Mouse (Mus musculus) neural tube, embryonic 13.5 days (tissue): ENCODE measurements at regions not wholly inside any gene's neighbourhood (a gene's known extent, or its start where the extent isn't known, plus 50 kb on each side); places are given as distances from the start of the nearest gene placed in this dataset.

Experiments
- ATAC-seq: fragments of 200-750 bp; cut with Nextera tagmentation; 2 replicates; pipeline ENCODE4 v1.8.0; 2017; ENCODE audit warnings: low read depth, mild to moderate bottlenecking, moderate TSS enrichment, moderate library complexity
- H3K27ac ChIP-seq: fragments of 300-500 bp; sonication (generic); replicated peaks from 2 replicates; pipeline ENCODE4 v1.5.1; 2015; ENCODE audit warnings: moderate library complexity, mild to moderate bottlenecking, inconsistent platforms
- H3K27me3 ChIP-seq: fragments of 300-500 bp; sonication (generic); 2 replicates; pipeline ENCODE4 v1.6.1; 2015; ENCODE audit warnings: mild to moderate bottlenecking, inconsistent platforms
- H3K36me3 ChIP-seq: fragments of 300-500 bp; sonication (generic); 2 replicates; pipeline ENCODE4 v1.6.1; 2015; ENCODE audit warnings: mild to moderate bottlenecking, inconsistent platforms
- H3K4me1 ChIP-seq: fragments of 300-500 bp; sonication (generic); replicated peaks from 2 replicates; pipeline ENCODE4 v1.6.1; 2015; ENCODE audit warnings: inconsistent platforms
- H3K4me2 ChIP-seq: fragments of 300-500 bp; sonication (generic); 2 replicates; pipeline ENCODE4 v1.6.1; 2015; ENCODE audit warnings: inconsistent platforms, mild to moderate bottlenecking, moderate library complexity
- H3K4me3 ChIP-seq: fragments of 300-500 bp; sonication (generic); 2 replicates; pipeline ENCODE4 v1.5.1; 2015; ENCODE audit warnings: mild to moderate bottlenecking, inconsistent platforms
- H3K9ac ChIP-seq: fragments of 300-500 bp; sonication (generic); 2 replicates; pipeline ENCODE4 v1.6.1; 2015; ENCODE audit warnings: moderate library complexity, mild to moderate bottlenecking, inconsistent platforms
- H3K9me3 ChIP-seq: fragments of 300-500 bp; sonication (generic); 2 replicates; pipeline ENCODE4 v1.6.1; 2016; ENCODE audit warnings: inconsistent platforms
- WGBS: fragments of 180-500 bp; shearing (Covaris S2); methylation state at CpG from one replicate; pipeline ENCODE4 v1.1.7; 2015; 5-methylcytosine and 5-hydroxymethylcytosine counted together

DNA sequence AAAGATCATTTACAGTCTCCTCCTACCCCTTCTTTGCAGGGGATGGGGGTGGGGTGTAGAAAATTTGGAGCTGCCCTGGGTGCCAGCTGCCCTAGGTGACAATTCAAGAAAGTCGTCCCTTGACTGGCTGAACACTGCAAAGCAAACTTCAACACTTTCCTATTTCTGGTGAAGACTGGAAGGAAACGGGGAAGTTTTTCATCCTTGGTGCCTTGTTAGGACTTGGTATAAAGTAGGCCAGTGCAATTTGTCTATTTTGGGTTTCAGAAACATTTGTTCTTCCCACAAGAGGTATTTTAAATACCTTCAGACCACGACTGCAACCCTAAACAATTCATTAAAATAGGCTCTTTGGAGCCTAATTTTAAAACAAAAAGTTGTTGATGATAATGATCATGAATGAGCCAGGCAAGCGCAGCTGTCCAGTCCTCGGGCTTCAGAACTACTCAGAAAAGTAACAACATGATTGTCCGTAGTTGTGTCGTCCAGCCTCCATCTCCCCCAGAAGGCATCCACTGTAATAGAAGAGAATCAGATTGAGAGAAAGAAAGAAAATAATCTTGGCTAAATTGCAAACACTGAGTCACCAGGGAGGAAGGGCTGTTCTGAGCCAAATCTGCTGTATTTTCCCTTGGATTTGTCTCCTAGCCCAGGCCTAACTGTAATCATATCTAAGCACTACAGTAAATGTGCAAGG is 194.2 kb downstream of the Mex3b start:
- Histone ChIP-seq H3K4me2 (no peak overlapping the region), H3K36me3 (no peaks in the 10 kb centered on the region), H3K4me1 (no peaks in the 10 kb centered on the region), H3K27ac (no peak overlapping the region), H3K9ac (no peak overlapping the region), H3K9me3 (no peaks in the 10 kb centered on the region), H3K27me3 (no peaks in the 10 kb centered on the region), H3K4me3 (no peak overlapping the region)
- no peak for ATAC-seq
- WGBS: 64% methylated on average over 7 of the region's 7 CpGs

DNA sequence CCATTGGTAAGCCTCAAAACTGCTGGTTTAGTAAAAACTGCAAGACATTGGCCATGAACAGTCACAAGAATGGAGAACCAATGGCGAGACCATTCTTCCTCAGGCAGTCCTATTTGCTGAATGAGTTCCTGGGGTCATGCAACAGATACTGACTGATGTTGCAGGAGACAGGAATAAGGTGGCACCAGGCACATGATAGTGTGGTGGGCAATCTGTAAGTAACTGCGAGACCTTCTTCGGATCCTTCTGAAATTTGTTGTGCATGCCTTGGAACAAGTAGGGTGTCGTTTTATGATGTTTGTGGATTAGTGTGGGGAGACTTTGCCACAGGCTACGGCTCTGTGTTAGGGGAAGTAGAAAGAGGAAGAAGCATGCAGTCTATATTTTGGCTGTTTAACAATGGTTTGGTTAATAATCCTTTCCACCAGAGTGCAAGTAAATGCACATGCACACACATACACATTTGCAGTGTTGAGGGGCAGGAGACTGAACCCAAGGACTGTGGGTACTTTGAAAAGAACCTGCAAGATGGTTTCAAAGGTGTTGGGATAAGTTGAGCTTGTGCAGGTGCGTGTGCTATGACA is 194.9 kb downstream of the Mex3b start:
- H3K27ac ChIP-seq: no peak overlapping the region
- H3K36me3 ChIP-seq: no peaks in the 10 kb centered on the region
- 90% methylated on average over 6 of the region's 6 CpGs for WGBS
- H3K27me3 ChIP-seq: no peaks in the 10 kb centered on the region
- H3K4me2 ChIP-seq: no peak overlapping the region
- no peak overlapping the region for H3K9ac ChIP-seq
- H3K9me3 ChIP-seq: no peaks in the 10 kb centered on the region
- ATAC-seq: no peak
- H3K4me1 ChIP-seq: no peaks in the 10 kb centered on the region
- H3K4me3 ChIP-seq: no peak overlapping the region

DNA sequence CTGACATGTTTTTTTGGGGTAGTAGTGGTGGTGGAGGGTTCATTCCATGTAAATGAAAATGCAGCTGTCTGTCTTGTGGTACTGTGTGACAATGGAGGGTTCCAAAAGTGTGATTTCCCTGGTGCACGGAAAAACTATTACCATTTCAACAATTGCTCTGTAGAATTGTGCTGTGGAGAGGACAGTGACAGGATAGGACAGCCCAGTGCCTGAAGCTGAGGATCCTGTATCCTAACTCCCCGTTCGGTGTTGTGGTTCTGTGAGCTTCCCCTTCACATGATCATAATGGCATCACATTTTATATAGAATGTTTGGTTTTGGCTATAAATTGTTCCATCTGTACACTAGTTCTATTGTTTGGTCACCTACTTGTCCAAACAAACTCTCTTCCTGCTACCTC is 196.4 kb downstream of the Mex3b start:
- H3K4me1 ChIP-seq: no peaks in the 10 kb centered on the region
- 88% methylated on average over 3 of the region's 3 CpGs for WGBS
- ATAC-seq: no peak
- H3K27ac ChIP-seq: no peak overlapping the region
- no peak overlapping the region for H3K4me2 ChIP-seq
- H3K9ac ChIP-seq: no peak overlapping the region
- no peak overlapping the region for H3K4me3 ChIP-seq
- H3K36me3 ChIP-seq: no peaks in the 10 kb centered on the region
- no peaks in the 10 kb centered on the region for H3K27me3 ChIP-seq
- H3K9me3 ChIP-seq: no peaks in the 10 kb centered on the region

DNA sequence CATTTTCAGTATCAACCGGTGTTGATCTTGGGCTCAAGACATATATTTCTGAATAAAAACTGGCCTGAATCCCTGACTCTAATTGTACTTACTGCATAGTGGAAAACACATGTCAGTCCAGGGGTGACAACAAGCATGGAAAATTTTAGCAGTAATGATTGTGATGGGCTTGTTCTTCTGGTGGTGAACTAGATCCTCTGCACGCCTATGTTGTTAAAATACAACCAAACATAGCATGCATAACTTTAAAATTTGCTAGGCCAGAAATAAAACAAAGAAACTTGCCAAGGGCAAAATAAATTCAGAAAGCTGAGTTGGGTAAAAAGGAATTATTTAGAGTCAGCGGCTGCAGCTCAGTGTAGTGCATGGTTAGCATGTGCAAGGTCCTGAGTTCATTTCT is 198.2 kb downstream of the Mex3b start:
- no peak overlapping the region for H3K4me3 ChIP-seq
- H3K27ac ChIP-seq: no peak overlapping the region
- WGBS: 93% methylated on average over 3 of the region's 3 CpGs

DNA sequence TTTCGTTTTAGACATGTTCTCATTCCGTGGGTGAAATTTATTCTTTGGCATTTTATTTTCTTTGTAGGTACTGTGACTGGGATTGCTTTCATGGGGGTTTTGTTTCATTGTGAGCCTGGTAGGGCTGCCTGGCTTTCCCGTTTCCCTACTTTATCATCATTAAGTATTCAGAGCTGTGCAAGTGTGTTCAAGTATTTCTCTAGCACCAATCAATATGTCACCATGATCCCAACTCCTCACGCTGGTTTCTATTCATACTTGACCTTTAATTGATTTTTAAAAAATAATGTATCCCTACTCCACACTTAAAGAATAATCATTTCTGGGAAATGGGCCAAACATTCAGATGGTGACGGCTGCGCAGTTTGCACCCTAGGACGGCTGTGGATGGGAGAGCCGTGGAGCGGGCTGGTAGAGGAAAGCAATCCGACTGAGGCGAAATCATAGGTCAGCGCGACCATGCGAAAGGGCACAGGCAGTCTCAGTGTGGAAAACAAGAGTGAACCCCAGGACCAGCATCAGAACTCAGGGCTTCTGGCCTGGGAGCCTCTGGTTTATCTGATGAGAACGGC is 207.4 kb downstream of the Mex3b start:
- Histone ChIP-seq H3K27me3 (no peaks in the 10 kb centered on the region), H3K4me3 (no peak overlapping the region), H3K4me2 (no peak overlapping the region), H3K4me1 (peaks cover 38% of the 10 kb centered on the region), H3K9me3 (no peaks in the 10 kb centered on the region), H3K36me3 (no peaks in the 10 kb centered on the region), H3K27ac (no peak overlapping the region), H3K9ac (no peak overlapping the region)
- 61% methylated on average over 15 of the region's 15 CpGs for WGBS
- ATAC-seq: no peak

More for the DNA sequence above, 198.2 kb downstream of the Mex3b start:
- Histone ChIP-seq H3K36me3 (no peaks in the 10 kb centered on the region), H3K4me2 (no peak overlapping the region), H3K27me3 (no peaks in the 10 kb centered on the region), H3K9me3 (no peaks in the 10 kb centered on the region), H3K9ac (no peak overlapping the region), H3K4me1 (no peaks in the 10 kb centered on the region)
- no peak for ATAC-seq

DNA sequence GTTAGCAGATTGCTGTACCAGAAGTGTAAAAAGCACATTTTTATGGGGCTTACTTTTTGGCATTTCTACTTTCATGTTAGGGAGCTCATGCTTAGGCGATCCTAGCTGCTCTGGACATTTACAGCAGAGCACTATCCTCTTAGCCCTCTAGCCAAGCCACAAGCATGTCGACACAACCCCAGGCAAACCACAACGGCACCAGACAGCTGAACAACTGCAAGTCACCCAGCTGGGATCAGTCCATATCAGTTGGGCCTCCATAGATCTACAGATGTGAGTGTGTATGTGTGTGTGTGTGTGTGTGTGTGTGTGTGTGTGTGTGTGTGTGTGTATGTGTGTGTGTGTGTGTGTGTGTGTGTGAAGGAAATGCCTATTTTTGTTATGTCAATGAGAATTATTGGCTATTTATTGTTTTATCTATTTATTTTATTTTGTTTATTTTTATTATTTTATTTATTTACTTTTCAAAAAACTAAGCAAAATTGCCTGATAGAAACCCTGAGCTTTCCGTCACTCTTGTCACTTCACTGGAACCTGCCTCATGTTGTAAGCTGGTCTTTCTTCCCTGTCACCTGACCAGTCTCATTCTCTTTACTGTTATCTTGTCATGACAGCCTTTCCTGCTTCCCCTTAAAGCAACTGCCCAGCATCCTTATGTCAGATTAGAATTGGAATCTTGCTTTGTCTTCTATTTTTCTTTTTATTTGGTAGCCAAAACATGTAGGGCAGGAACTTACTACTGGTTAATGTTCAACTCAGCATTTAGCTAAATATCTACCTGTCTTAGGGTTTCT is 208.2 kb downstream of the Mex3b start:
- Histone ChIP-seq H3K36me3 (no peaks in the 10 kb centered on the region), H3K4me1 (peaks cover 38% of the 10 kb centered on the region), H3K4me3 (no peak overlapping the region), H3K9ac (no peak overlapping the region), H3K27ac (no peak overlapping the region), H3K9me3 (no peaks in the 10 kb centered on the region), H3K27me3 (no peaks in the 10 kb centered on the region), H3K4me2 (no peak overlapping the region)
- 82% methylated on average over 4 of the region's 4 CpGs for whole genome bisulfite sequencing
- no peak for ATAC-seq

DNA sequence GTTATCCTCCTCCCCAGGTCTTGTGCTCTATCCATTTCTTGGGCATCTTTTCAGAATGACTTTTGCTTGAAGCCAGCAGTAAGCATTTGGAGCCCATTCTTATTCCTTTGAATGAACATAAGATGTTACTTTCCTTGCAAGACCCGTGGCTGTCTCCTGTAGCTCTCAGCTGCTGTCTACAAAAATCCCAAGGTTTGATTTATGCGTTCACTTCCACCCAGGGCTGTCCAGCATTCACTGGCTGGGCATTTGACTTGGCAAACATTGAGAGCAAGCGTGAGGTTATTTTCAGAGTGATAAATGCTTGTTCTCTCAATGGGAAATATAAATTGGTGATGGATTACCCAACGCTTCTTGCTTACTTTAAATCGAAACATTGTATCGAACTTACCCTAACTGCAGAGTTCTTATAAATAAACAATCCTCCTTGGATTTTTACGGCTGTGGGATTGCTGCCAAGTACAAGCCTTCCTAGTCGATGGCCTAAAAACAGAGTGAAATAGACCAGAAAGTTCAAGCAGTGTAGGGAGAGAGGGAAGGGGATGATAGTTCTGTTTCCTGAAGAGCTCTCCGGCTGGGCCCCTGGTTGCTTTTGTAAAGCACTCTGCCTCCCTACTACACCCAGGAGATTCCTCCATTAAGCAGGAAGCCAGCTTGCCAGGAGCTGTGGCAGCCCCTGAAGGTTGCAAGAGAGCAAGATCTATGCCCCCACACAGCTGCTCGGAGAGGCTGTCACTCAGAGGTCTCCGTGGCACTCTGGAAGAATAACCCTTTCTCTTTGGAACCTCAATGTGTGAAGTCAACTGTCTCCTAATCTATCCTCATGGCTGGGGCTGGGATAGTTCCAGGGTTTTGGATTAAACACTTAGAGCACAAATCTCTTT is 210.1 kb downstream of the Mex3b start:
- peak overlapping the region; percentile 21 for H3K4me2 ChIP-seq
- WGBS: 14% methylated on average over 11 of the region's 11 CpGs
- peaks cover 38% of the 10 kb centered on the region for H3K4me1 ChIP-seq

DNA sequence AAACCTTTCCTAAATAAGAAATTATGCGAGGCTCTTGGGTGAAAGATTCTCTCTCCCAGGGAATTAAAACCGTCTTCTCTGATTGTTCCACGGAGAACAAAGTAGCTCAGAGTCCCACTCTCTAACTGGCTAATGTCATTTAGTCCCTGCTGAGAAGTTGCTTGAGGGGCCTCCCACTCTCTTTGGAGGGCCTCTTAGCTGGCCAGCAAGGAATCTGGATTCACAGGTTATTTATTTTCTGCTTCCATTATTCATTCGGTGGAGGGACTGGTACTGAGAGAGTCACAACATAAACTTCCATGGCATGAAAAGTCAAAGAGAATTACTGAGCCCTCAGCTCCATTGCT is 210.8 kb downstream of the Mex3b start:
- Histone ChIP-seq H3K4me2 (peak overlapping the region; percentile 21), H3K9ac (no peak overlapping the region), H3K27ac (peak overlapping the region; percentile 75), H3K9me3 (no peaks in the 10 kb centered on the region), H3K27me3 (no peaks in the 10 kb centered on the region), H3K4me3 (no peak overlapping the region), H3K36me3 (no peaks in the 10 kb centered on the region), H3K4me1 (peaks cover 38% of the 10 kb centered on the region)
- whole genome bisulfite sequencing: 5% methylated on average over 4 of the region's 4 CpGs
- ATAC-seq: peak; percentile 32; the same call in 1 of the 2 replicates

More for the DNA sequence above, 210.1 kb downstream of the Mex3b start:
- H3K9ac ChIP-seq: no peak overlapping the region
- H3K36me3 ChIP-seq: no peaks in the 10 kb centered on the region
- no peaks in the 10 kb centered on the region for H3K27me3 ChIP-seq
- ATAC-seq: peak; percentile 80
- H3K9me3 ChIP-seq: no peaks in the 10 kb centered on the region
- no peak overlapping the region for H3K4me3 ChIP-seq
- peak overlapping the region; percentile 75 for H3K27ac ChIP-seq

DNA sequence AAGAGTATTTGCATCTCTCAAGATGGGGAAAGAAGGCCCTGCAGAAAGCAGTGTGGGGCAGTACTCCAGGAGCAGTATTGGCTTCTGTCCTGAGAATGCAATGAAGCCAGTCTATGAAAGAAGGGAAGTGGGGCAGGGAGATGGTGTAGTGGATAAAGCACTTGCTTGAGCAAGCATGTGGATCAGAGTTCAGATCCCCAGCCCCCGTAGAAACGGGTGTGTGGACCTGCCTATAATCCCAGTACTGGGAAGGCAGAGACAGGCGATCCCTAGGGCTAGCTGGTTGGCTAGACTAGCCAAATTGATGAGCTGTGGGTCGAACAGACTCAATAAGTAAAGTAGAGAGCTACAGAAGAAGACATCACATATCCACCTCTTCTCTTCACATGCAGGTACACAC is 211.6 kb downstream of the Mex3b start:
- Histone ChIP-seq H3K9ac (no peak overlapping the region), H3K4me1 (peaks cover 38% of the 10 kb centered on the region), H3K4me3 (no peak overlapping the region), H3K27ac (no peak overlapping the region), H3K4me2 (no peak overlapping the region), H3K36me3 (no peaks in the 10 kb centered on the region), H3K9me3 (no peaks in the 10 kb centered on the region), H3K27me3 (no peaks in the 10 kb centered on the region)
- 88% methylated on average over 4 of the region's 4 CpGs for WGBS
- no peak for ATAC-seq

DNA sequence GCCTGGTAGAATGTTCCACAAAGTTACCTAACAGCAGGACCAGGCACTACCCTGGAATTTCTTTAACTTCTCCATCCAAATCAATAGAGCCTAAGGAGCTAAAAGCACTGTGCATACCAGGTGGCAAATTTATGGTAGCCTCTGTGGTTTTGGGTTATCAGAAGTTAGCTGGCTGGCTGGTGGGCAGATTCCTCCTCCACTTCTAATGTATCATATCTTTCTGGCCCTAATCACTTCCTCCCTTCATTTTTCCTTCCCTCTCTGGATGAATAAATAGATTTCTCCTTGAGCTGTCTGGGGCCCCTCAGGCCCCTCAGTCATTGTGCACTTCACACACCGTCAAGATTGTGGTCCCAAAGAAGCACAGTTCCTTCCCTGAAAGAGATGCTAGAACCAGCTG is 212.7 kb downstream of the Mex3b start:
- Histone ChIP-seq H3K9ac (no peak overlapping the region), H3K4me2 (no peak overlapping the region), H3K4me3 (no peak overlapping the region), H3K27me3 (no peaks in the 10 kb centered on the region), H3K36me3 (no peaks in the 10 kb centered on the region), H3K9me3 (no peaks in the 10 kb centered on the region), H3K27ac (no peak overlapping the region), H3K4me1 (peaks cover 29% of the 10 kb centered on the region)
- WGBS: 89% methylated on average over 1 of the region's 1 CpGs
- ATAC-seq: no peak

DNA sequence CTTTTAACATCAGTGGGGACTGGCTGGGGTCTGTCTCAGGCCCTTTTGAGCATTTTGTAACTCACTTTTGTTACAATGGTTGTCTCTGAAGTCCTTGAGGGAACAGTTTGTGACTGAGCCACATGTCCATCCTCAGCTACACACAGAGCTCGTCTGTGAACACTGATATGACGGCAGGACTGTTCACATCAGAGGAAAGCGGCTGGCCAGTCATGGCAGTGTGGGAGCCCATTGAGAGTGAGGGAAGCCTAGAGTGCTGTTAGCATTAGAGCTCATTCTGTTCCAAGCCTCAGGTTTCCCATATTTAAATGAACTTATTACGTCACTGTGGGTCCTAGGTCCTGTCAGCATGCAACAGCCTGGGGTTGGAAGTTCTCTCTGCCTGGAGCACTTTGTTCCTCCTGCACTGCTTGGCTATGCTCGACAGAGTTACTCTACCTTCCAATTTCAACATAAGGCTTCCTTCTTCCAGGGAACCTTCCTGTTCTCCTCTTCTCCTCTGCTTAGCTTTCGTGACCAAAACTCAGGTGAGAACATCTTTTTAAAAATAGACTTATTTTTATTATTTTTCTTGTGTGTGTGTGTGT is 217.5 kb downstream of the Mex3b start:
- WGBS: 84% methylated on average over 6 of the region's 6 CpGs

More for the DNA sequence above, 217.5 kb downstream of the Mex3b start:
- no peak overlapping the region for H3K4me2 ChIP-seq
- no peak overlapping the region for H3K27ac ChIP-seq
- H3K4me1 ChIP-seq: peaks cover 20% of the 10 kb centered on the region
- H3K36me3 ChIP-seq: no peaks in the 10 kb centered on the region
- no peak overlapping the region for H3K9ac ChIP-seq
- ATAC-seq: no peak
- no peak overlapping the region for H3K4me3 ChIP-seq
- no peaks in the 10 kb centered on the region for H3K9me3 ChIP-seq
- no peaks in the 10 kb centered on the region for H3K27me3 ChIP-seq
